Mouse (Mus musculus) cerebellum, postnatal 4 days (tissue): Measurements from ENCODE around the gene Tpm4.

Experiments used
- DNase-seq, 2 experiments: peaks; one replicate each; pipeline ENCODE4 v3.0.0; 2022; ENCODE audit warnings: low spot score in 2 of 2, mixed read lengths in 1 of 2

The Tpm4 gene

DNA sequence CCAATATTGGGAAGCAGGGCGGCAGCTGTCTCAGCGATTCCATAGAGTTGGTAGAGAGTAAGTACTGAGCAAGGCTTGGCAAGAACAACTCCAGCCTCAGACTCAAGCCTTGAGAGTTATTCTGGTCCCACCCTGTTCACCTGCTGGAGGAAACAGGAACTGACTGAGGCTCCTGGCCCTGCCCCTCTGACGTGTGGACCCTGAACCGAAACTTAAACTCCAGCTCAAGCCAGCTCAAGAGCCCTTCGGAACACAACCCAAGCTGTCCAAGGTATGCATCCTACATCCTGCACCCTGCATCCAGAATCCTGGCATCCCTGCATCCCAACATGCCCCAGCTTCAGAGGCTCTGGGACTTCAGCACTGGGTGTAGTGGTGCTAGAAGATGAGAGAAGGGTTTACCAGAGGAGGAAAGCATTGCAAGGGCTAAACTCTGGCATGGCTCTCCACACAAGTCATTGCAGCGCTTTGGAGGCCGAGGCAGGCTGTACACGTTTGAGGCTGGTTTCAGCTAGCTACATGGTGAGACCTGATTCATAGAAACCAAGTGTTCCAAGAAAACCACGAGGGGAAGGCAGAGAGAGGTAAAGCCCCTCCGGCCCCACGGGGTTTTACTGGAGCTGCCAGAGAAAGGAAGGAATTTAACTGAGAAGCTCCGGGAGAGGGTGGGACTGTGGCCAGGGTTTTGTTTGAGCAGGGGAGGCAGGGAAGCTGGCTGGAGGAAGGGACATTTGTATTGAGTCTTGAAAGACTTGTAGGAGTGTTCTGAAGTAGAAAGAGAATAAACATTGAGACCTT lies 54.8 kb downstream of the Tpm4 start, which contains the start of gene Hsh2d:
Gene Hsh2d (plus strand): TSS at position 222 of the 798 bp plus-strand sequence.
- no peak for DNase-seq

GRCm38 (mm10) chr8:72190215-72190539 lies 55.4 kb downstream of the Tpm4 start:
- no peak for DNase-seq

GRCm38 (mm10) chr8:72192065-72192464 lies 57.3 kb downstream of the Tpm4 start:
- DNase-seq = no peak

DNA sequence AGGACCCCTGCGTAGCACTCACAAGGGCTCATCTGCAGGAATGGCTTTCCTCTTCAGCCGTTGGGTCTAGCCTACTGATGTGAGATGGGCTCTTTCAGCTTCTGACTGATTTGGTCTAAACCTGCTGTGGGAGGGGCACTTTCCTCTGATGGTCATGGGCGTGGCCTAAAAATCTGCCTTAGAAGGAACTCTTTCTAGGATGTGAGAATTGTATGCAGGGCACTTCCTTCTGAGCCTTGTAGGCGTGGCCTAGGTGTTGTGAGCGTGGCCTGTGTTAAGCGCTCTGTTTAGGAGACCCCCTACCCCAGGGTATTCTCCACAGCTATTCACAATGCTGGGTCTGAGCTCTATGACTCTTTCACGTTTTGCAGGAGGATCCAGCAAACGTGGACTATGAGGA lies 63.2 kb downstream of the Tpm4 start:
- no peak for DNase-seq
